Mouse (Mus musculus) MEL (cell line): ENCODE data around the gene Vwf. TPM values are rescaled to one million over a fixed set of nuclear protein-coding genes. Genes with fewer than 3 reads are reported as not detected.
A peak's percentile ranks its signal among the peaks of the same experiment; 100 is the strongest.

Experiments used
- DNase-seq: peaks from one replicate; pipeline ENCODE4 v3.0.0; 2011; ENCODE audit warnings: low read depth, low spot score
- H3K27ac ChIP-seq: 2 replicates; pipeline ENCODE4 v1.5.1; 2012; ENCODE audit warnings: low read depth, mild to moderate bottlenecking, control low read depth, low read length, moderate library complexity; ENCODE audit not compliant: control insufficient read depth
- H3K27me3 ChIP-seq, 2 experiments: fragments of 150-350 bp in 1 of 2; sonication (generic) in 1 of 2; 2 replicates each; pipeline ENCODE4 v1.6.1; 2012; ENCODE audit warnings: low read length in 2 of 2, mild to moderate bottlenecking in 2 of 2, improper control_type of control experiment in 1 of 2, moderate library complexity in 1 of 2; ENCODE audit not compliant: insufficient read depth in 2 of 2, control insufficient read depth in 1 of 2
- H3K36me3 ChIP-seq, 2 experiments: 2 replicates each; pipeline ENCODE4 v1.6.1; 2012 to 2014; ENCODE audit warnings: low read length in 2 of 2, improper control_type of control experiment in 1 of 2, inconsistent platforms in 1 of 2, mild to moderate bottlenecking in 1 of 2; ENCODE audit not compliant: insufficient read depth in 2 of 2, control insufficient read depth in 1 of 2
- H3K4me1 ChIP-seq, 2 experiments: fragments of 150-350 bp in 1 of 2; sonication (generic) in 1 of 2; 2 replicates each; pipeline ENCODE4 v1.6.1; 2012; ENCODE audit warnings: low read length in 2 of 2, improper control_type of control experiment in 1 of 2, mild to moderate bottlenecking in 1 of 2; ENCODE audit not compliant: insufficient read depth in 2 of 2, control insufficient read depth in 1 of 2
- H3K4me3 ChIP-seq, 2 experiments: fragments of 150-350 bp in 1 of 2; sonication (generic) in 1 of 2; 2 replicates each; pipeline ENCODE4 v1.5.1; 2012; ENCODE audit warnings: low read depth in 2 of 2, low read length in 2 of 2, mild to moderate bottlenecking in 2 of 2, moderate library complexity in 2 of 2, control low read depth in 1 of 2, improper control_type of control experiment in 1 of 2; ENCODE audit not compliant: control insufficient read depth in 1 of 2, insufficient read depth in 1 of 2
- H3K79me2 ChIP-seq: 2 replicates; pipeline ENCODE4 v1.6.1; 2012; ENCODE audit warnings: mild to moderate bottlenecking, low read length, moderate library complexity; ENCODE audit not compliant: control insufficient read depth, poor library complexity, insufficient read depth
- H3K9ac ChIP-seq: 2 replicates; pipeline ENCODE4 v1.6.1; 2012; ENCODE audit warnings: low read depth, mild to moderate bottlenecking, control low read depth, low read length, moderate library complexity; ENCODE audit not compliant: control insufficient read depth, poor library complexity, severe bottlenecking
- H3K9me3 ChIP-seq: fragments of 150-350 bp; sonication (generic); replicated peaks from 2 replicates; pipeline ENCODE4 v1.6.1; 2012; ENCODE audit warnings: mild to moderate bottlenecking, low read length, improper control_type of control experiment, moderate library complexity; ENCODE audit not compliant: insufficient read depth
- CHD1 ChIP-seq: IDR thresholded peaks from 2 replicates; pipeline ENCODE4 v1.6.1; 2012; ENCODE audit warnings: low read depth, mild to moderate bottlenecking, inconsistent platforms, low read length, improper control_type of control experiment
- CHD2 ChIP-seq: IDR thresholded peaks from 2 replicates; pipeline ENCODE4 v1.6.1; 2011; ENCODE audit warnings: low read length, improper control_type of control experiment
- ELF1 ChIP-seq: IDR thresholded peaks from 2 replicates; pipeline ENCODE4 v1.6.1; 2014; ENCODE audit warnings: low read depth, mild to moderate bottlenecking, inconsistent platforms, low read length, improper control_type of control experiment, moderate library complexity
- GATA1 ChIP-seq: IDR thresholded peaks from 2 replicates; pipeline ENCODE4 v1.6.1; 2011; ENCODE audit warnings: low read depth, low read length, improper control_type of control experiment
- KAT2A ChIP-seq: conservative IDR thresholded peaks from 2 replicates; pipeline ENCODE4 v1.6.1; 2012; ENCODE audit warnings: low read depth, low read length, improper control_type of control experiment, inconsistent platforms
- MAX ChIP-seq: IDR thresholded peaks from 2 replicates; pipeline ENCODE4 v1.6.1; 2011; ENCODE audit warnings: low read length, improper control_type of control experiment
- MEF2A ChIP-seq: IDR thresholded peaks from 2 replicates; pipeline ENCODE4 v1.6.1; 2014; ENCODE audit warnings: low read depth, mild to moderate bottlenecking, inconsistent platforms, low read length, improper control_type of control experiment; ENCODE audit not compliant: poor library complexity, insufficient replicate concordance, severe bottlenecking; ENCODE audit errors: extremely low read depth
- MXI1 ChIP-seq: IDR thresholded peaks from 2 replicates; pipeline ENCODE4 v1.6.1; 2011; ENCODE audit warnings: mild to moderate bottlenecking, low read depth, low read length, improper control_type of control experiment
- MYB ChIP-seq: IDR thresholded peaks from 2 replicates; pipeline ENCODE4 v1.6.1; 2011; ENCODE audit warnings: mild to moderate bottlenecking, low read depth, low read length, improper control_type of control experiment
- MYC ChIP-seq: IDR thresholded peaks from 2 replicates; pipeline ENCODE4 v1.6.1; 2011; ENCODE audit warnings: low read depth, mild to moderate bottlenecking, low read length, improper control_type of control experiment, moderate library complexity
- POLR2A ChIP-seq, 2 experiments: IDR thresholded peaks; 2 replicates each; pipeline ENCODE4 v1.6.1; 2011 to 2012; ENCODE audit warnings: low read length in 2 of 2, mild to moderate bottlenecking in 2 of 2, control low read depth in 1 of 2, improper control_type of control experiment in 1 of 2, low read depth in 1 of 2, moderate library complexity in 1 of 2; ENCODE audit not compliant: control insufficient read depth in 1 of 2, insufficient read depth in 1 of 2, poor library complexity in 1 of 2
- POLR2AphosphoS5 ChIP-seq: IDR thresholded peaks from 2 replicates; pipeline ENCODE4 v1.6.1; 2012; ENCODE audit warnings: low read depth, borderline replicate concordance, mild to moderate bottlenecking, inconsistent platforms, low read length, moderate library complexity, mixed read lengths
- SIN3A ChIP-seq: IDR thresholded peaks from 2 replicates; pipeline ENCODE4 v1.6.1; 2012; ENCODE audit warnings: low read length, improper control_type of control experiment, inconsistent platforms
- SMC3 ChIP-seq: IDR thresholded peaks from 2 replicates; pipeline ENCODE4 v1.6.1; 2011; ENCODE audit warnings: low read depth, low read length, improper control_type of control experiment
- TAL1 ChIP-seq: IDR thresholded peaks from 2 replicates; pipeline ENCODE4 v1.6.1; 2012; ENCODE audit warnings: mild to moderate bottlenecking, inconsistent platforms, low read length, moderate library complexity, mixed read lengths
- TBP ChIP-seq: IDR thresholded peaks from 2 replicates; pipeline ENCODE4 v1.8.0; 2011; ENCODE audit warnings: low read depth, low read length, improper control_type of control experiment
- TCF12 ChIP-seq: IDR thresholded peaks from 2 replicates; pipeline ENCODE4 v1.6.1; 2014; ENCODE audit warnings: low read depth, mild to moderate bottlenecking, inconsistent platforms, low read length, improper control_type of control experiment, moderate library complexity
- UBTF ChIP-seq: IDR thresholded peaks from 2 replicates; pipeline ENCODE4 v1.6.1; 2012; ENCODE audit warnings: low read depth, mild to moderate bottlenecking, inconsistent platforms, low read length, improper control_type of control experiment, moderate library complexity, borderline replicate concordance; ENCODE audit not compliant: insufficient read depth
- USF1 ChIP-seq: IDR thresholded peaks from 2 replicates; pipeline ENCODE4 v1.6.1; 2014; ENCODE audit warnings: low read depth, mild to moderate bottlenecking, inconsistent platforms, low read length, improper control_type of control experiment, moderate library complexity
- USF2 ChIP-seq, 2 experiments: IDR thresholded peaks; 2 replicates each; pipeline ENCODE4 v1.6.1; 2011 to 2012; ENCODE audit warnings: improper control_type of control experiment in 2 of 2, low read length in 2 of 2, borderline replicate concordance in 1 of 2, inconsistent platforms in 1 of 2, low read depth in 1 of 2, mild to moderate bottlenecking in 1 of 2; ENCODE audit not compliant: insufficient read depth in 1 of 2
- ZNF384 ChIP-seq: IDR thresholded peaks from 2 replicates; pipeline ENCODE4 v1.6.1; 2012; ENCODE audit warnings: low read depth, mild to moderate bottlenecking, inconsistent platforms, low read length, improper control_type of control experiment
- polyA plus RNA-seq, 2 experiments: library from polyadenylated mRNA; stranded (reverse) in 1 of 2; unstranded in 1 of 2; fragments of >175 nt in 1 of 2; fragments of >200 nt in 1 of 2; gene quantifications; 2 replicates each; pipeline versions ENCODE4 v1.2.1 to v1.2.4; 2012; ENCODE audit warnings: low replicate concordance in 2 of 2, low read depth in 1 of 2; ENCODE audit not compliant: insufficient read length in 2 of 2, insufficient read depth in 1 of 2, missing spikeins in 1 of 2
- total RNA-seq: library from RNA; depleted of rRNA; stranded (reverse); fragments of 300-350 nt; gene quantifications from 2 replicates; pipeline ENCODE4 v1.2.3, GENCODE M21; 2012

Gene Vwf
- total and polyA plus RNA-seq, 3 experiments: 0.29 to 0.42 TPM; not detected in 1

DNA sequence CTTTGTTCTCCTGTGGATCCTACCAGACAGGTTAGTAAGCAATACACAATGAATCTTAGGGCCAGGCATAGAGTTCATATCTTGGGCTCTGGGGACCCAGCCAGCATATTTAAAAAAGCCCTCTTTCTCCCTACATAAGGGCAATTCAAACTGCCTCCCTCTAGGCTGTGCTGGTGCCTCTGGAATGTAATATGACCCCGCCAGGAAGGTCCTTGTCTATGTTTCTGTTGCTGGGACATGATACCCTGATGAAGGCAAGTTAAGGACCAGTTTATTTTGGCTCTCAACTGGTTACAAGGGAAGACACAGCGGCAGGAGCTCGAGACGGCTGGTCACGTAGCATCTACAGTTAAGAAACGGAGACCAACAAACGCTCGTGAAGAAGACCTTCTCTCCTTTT is 12.3 kb downstream of the Vwf start:
- Histone ChIP-seq H3K79me2 (no peaks in the 10 kb centered on the region), H3K9me3 (no peaks in the 10 kb centered on the region), H3K4me1 (peaks cover 0 to 3% of the 10 kb centered on the region in 2 experiments; a peak in 1 of 4 replicates), H3K27me3 (no peaks in the 10 kb centered on the region), H3K27ac (no peak overlapping the region), H3K36me3 (no peaks in the 10 kb centered on the region), H3K4me3 (no peak overlapping the region), H3K9ac (no peak overlapping the region)
- TF ChIP-seq TCF12 (no peak), MXI1 (no peak), MYB (no peak), ELF1 (no peak)
- DNase-seq: no peak

DNA sequence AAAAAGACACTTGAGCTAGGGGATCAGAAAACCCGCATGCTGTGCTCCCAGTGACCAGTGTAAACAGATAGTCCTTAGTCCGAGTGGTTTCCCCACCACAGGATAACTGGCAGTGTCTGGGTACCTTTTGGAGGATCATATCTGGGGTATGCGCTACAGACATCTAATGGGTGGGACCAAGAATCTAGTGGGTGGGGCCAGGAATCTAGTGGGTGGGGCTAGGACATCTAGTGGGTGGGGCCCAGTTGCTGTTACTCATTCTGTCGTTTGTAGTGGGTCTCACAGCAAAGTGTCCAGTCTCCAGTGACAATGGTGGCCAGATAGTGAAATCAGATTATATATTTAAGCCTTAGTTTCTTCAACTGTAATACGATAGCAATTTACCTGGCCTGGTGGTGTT is 14.5 kb downstream of the Vwf start:
- no peaks in the 10 kb centered on the region for H3K27me3 ChIP-seq
- H3K27ac ChIP-seq: no peak overlapping the region
- H3K4me3 ChIP-seq: no peak overlapping the region
- H3K9ac ChIP-seq: no peak overlapping the region
- H3K36me3 ChIP-seq: peaks cover 0 to 9% of the 10 kb centered on the region in 2 experiments; a peak in 2 of 4 replicates
- no peaks in the 10 kb centered on the region for H3K9me3 ChIP-seq
- peaks cover 3 to 17% of the 10 kb centered on the region in 2 experiments for H3K4me1 ChIP-seq
- TF ChIP-seq CHD1 (no peak), KAT2A (no peak), SMC3 (no peak), UBTF (no peak), TAL1 (no peak), TBP (no peak), USF1 (no peak), SIN3A (no peak), MEF2A (no peak), MXI1 (no peak), MYB (no peak), MAX (no peak), MYC (no peak), POLR2A (IDR thresholded peaks at IDR 0.05; ENCODE audit: control insufficient read depth in 1 of 2, insufficient read depth in 1 of 2, low read depth in 1 of 2, low read length in 2 of 2, poor library complexity in 1 of 2) (no peak), TCF12 (no peak), GATA1 (no peak), ZNF384 (no peak), CHD2 (no peak), POLR2AphosphoS5 (no peak), USF2 (IDR thresholded peaks at IDR 0.05; ENCODE audit: borderline replicate concordance in 1 of 2, insufficient read depth in 1 of 2, low read depth in 1 of 2, low read length in 2 of 2) (no peak)
- no peaks in the 10 kb centered on the region for H3K79me2 ChIP-seq
- DNase-seq: peak; percentile 11
